Mouse (Mus musculus): ENCODE results near the gene Hoxa1. TPM values are rescaled to one million over a fixed set of nuclear protein-coding genes. Genes with fewer than 3 reads are reported as not detected.

Hoxa1 gene
- polyA plus RNA-seq, 2 experiments from 2014 or later = not detected

DNA sequence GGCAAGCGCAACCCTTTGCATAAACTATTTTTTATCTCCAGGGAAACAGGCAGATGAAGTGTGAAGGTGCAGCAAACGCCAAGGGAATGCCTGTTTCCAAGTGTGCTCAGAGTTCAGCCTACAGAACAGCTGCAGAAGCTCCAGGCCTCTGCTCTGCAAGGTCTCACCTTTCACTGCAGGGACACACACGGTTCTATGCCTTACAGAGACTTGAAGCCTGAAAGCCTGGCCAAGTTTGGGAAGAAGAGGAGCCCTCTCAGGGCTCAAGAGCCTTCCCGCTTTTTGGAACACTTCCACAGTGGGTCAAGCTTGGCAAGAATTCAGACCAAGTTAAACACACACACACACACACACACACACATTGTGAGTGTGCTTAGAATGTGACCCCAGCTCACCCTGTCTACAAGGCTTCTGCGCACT lies 31.1 kb upstream of the Hoxa1 start:
- ATAC-seq = no peak

DNA sequence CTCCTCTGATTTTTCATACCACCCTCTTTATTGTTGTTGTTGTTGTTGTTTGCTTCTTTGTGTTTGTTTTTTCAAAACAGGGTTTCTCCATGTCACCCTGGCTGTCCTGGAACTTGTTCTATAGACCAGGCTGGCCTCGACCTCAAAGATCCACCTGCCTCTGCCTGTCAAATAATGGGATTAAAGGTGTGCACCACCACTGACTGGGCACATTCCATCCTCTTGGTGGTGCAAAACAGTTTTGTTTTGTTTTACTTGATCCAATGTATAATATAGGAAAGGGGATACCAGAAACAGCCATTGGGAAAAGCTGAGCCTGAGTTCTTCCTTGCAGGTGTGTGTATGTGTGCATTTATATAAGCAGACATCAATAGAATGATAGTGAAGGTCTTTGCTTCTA lies 28.4 kb upstream of the Hoxa1 start:
- ATAC-seq = no peak

GRCm38 (mm10) chr6:52185834-52186233 lies 27.7 kb upstream of the Hoxa1 start:
- no peak for ATAC-seq

DNA sequence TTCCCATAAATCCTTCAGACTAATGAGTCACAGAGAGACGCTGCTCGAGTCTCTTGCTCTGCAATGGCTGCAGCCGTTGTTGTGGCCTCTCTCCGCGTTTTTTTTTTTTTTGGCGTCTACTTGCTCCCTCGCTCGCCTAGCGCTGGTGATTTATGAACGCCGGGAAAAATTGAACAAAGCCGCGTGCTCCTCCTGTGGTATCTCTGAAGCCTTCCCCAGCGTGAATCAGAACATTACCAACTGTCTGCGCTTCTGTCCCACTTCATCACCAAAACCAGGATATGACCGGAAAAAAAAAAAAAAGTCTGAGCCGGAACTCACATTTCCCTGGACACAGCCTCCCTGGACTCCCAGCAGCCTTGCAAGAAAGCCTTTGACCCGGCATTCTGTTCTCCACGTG lies 27.1 kb upstream of the Hoxa1 start:
- ATAC-seq = no peak

DNA sequence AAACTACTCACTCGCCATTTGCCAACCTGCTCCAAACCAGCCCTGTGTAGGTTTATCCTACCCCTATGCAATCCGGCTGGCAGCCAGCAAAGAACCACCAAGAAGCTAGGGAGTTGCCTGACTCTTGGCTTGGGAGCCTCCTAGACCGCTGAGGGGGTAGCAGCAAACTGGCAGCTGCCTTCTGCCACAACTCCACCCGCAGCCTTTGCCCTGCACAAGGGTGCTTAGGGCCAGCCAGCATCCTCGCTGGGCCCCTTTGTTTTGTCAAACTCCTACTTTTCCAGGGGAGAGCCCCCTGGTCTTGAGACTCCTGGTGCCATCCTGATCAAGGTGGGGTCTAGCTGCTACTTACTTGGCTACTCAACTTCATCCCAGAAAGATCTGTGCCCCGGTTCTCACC lies 26.6 kb upstream of the Hoxa1 start:
- ATAC-seq = no peak

DNA sequence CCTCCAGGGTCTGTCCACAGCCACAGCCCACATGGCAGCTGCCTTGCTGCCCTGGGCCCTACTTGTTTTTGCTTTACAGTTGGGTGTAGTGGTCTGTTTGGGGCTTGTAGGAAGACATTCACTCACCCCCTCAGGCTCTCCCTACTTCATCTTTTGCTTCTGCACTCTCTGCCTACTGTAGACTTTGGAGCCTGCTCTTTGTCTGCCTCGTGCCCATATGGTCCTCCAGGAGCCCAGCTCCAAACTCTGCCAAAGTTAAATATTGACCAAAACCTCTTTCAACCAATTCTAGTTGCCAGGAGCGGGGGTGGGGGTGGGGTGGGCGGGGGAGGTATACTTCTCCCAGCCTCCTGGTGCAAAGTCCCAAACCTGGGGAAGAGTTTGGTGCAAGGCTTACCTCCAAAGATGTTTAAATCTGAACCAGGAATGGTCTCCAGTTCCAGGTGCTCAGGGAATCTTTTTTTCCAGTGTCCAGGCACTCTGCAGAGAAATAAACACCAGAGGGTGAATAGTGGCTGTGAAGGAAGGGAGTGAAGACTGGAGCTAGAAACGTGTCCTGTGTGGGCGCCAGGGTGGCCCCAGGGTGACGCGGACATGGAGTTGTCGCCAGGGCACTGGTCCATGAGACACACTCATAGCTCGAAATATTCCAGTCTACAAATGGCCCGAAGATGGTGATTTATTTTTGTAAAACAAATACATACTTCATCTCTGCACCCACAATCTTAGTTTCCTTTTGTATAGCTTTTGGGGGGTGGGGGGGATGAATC lies 25.4 kb upstream of the Hoxa1 start:
- no peak for ATAC-seq

DNA sequence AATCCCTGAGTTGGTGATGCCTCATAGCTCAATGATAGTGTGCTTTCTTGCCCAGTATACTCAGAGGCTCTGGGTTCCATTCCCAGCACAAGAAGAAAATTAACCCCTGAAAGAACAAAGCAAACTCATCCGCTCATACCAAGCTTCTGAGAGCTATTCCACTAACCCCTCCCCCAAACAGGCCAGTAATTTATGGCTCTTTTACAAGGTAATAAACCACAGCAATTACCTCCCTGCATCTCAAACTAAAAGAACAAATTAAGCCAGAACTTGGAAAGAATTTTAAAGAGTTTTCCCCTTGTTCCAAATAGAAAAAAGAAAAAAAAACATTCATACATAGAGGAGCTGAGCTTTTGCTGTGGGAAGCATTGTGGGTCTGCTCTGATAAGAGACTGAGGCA lies 24.7 kb upstream of the Hoxa1 start:
- no peak for ATAC-seq

DNA sequence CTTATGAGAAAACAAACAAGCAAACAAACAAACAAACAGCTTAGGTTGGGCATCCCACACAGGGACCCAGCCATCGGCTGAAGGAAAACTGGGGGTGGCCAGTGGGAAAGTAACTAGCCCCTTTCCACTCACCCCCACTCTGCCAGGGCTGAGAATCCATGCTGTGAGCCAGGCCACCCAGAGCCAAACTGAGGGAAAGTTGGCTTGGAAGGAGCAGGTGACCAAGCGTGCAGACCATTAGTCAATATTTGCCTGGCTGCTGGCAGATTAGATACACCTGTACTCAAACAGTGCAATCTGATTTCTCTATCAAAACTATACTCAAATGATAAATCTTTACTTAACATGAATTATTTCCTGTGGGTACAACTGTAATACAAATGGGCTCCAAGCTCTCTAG lies 23.9 kb upstream of the Hoxa1 start:
- no peak for ATAC-seq

DNA sequence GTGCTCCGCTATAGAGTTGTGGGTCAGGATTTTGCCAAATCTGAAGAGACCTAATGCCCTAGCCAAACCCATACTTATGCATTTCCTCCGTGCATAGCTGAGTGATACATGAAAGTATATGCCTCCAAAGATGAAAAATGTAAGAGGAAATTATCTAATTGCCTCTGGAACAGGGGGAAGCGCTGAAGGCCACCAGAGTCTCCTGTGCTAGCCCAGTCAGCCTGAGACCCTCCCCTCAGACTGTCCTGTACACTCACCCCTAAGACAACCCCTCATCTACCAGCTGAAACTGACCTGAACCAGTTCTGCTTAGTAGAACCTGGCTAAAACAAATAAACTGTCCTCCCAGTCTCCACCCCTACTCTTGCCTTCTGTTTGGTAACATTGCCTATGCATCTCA lies 22.6 kb upstream of the Hoxa1 start:
- ATAC-seq = no peak

GRCm38 (mm10) chr6:52180213-52180710 lies 22.1 kb upstream of the Hoxa1 start:
- no peak for ATAC-seq

DNA sequence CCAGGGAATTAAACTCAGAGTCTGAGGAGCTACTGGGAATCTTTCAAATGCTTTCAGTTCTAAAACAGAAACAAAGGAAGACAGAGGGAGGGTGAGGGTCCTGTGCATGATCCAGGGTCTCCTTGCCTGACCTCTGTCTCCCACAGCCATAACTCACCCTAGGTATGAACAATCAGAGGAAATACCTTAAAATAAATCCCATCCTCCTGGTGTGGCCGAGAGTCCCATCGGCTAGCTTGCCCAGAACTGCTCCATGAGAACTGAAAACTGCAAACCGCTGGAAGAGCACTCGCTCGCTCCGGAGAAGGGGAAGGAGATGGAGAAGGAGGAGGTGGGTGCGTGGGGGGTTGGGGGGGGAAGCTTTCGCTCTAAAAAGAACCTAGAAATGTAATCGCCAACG lies 21.6 kb upstream of the Hoxa1 start:
- ATAC-seq = no peak

GRCm38 (mm10) chr6:52178918-52179665 lies 21.0 kb upstream of the Hoxa1 start:
- no peak for ATAC-seq

GRCm38 (mm10) chr6:52177806-52178205 lies 19.7 kb upstream of the Hoxa1 start:
- no peak for ATAC-seq

DNA sequence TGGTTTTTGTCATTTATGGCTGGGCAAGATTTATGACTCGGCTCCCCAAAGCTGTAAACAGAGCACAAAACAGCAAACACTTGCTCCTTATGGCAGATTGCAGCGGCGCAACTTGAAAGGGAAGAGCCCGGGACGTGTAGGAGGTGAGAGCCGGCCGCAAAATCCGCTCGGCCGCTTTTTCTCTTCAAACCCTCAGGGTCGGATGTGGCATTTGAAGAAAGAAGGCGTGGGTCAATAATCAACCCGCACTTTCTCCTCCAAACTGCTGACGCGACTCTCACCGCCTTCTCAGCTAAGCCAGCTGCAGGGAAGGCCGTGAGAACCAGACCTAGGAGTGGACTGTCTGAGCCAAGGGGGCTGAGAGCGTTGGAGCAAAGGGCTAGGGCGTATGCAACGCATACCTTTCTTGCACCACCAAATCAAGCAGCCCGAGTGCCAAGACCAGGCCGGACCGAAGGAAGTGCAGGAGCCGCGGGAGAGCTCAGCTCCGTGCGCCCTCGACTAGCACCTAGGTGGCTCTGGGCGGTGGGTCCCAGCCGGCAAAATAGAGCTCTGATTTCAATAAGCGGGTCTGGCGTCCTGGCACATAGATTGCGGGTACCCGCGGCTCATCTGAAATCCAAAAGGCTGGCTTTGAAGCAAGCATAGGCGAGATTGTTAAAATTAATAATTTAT lies 19.1 kb upstream of the Hoxa1 start, which contains the start of gene 5730596B20Rik:
5730596B20Rik (plus strand) TSS at position 438 of the 675 bp plus-strand sequence.
- no peak for ATAC-seq

DNA sequence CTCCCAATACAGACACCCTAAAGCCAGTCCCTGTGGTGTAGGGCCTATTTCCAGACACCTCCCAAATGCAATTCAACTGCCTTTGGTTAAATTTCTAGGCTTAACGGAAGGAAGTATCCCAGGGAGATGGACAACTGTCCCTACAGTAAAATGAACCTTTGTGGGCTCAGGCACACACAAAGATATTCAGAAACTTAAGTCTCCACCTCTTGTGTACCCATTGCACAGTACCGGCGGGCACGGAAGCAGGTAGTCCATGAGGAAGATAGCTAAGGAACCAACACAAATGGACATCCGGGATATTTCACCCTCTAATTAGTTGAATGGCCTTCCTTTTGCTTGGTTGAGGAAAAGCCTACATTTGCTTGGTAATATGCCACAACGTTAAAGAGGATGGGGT lies 18.3 kb upstream of the Hoxa1 start:
- no peak for ATAC-seq

- ATAC-seq = no peak
Measured at GRCm38 (mm10) chr6:52175864-52176263, 17.7 kb upstream of the Hoxa1 start.

- ATAC-seq = no peak
Measured at GRCm38 (mm10) chr6:52174968-52175751, 17.0 kb upstream of the Hoxa1 start.

- ATAC-seq = no peak
Measured at GRCm38 (mm10) chr6:52173648-52174047, 15.5 kb upstream of the Hoxa1 start.

DNA sequence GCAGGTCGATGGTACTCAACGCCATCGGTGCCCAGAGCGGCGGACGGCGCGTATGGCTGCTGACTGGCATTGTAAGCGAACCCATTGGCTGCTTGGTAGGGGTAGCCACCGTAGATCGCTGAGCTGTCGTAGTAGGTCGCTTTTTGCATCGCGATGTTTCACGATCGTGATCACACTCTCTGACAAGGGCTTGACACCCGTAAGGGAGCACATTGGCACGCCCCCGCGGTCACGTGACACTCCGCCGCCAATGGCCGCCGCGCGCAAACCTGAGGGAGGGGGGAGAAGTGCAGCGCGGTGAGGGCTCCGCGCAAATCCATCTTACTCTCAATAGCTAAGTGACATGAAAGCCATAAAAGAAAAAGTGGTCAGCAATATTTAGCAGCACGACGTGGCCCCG lies 14.4 kb upstream of the Hoxa1 start:
- ATAC-seq = no peak

GRCm38 (mm10) chr6:52171938-52172337 lies 13.8 kb upstream of the Hoxa1 start:
- ATAC-seq = no peak

GRCm38 (mm10) chr6:52171331-52171730 lies 13.2 kb upstream of the Hoxa1 start:
- ATAC-seq = no peak

- ATAC-seq = no peak
Measured at GRCm38 (mm10) chr6:52170898-52171223, 12.7 kb upstream of the Hoxa1 start.
